Mouse (Mus musculus): ENCODE results near the gene Utp20.

GRCm38 (mm10) chr10:88834227-88834626 lies 7.6 kb upstream of the Utp20 start:
- TF ChIP-seq CTCF (IDR thresholded peaks at IDR 0.05; ENCODE audit: insufficient read depth, low read length) (no peak), POLR2A (IDR thresholded peaks at IDR 0.05; ENCODE audit: borderline replicate concordance, extremely low read depth, low read depth, low read length) (no peak)

Data from lung, adult 2 months (tissue).